Mouse (Mus musculus): Measurements from ENCODE around the gene Gabarapl1.

Gene Gabarapl1

GRCm38 (mm10) chr6:129534627-129535190 lies 1.7 kb downstream of the Gabarapl1 start:
- DNase-seq (ENCODE audit: low read depth, low spot score): no peak

DNA sequence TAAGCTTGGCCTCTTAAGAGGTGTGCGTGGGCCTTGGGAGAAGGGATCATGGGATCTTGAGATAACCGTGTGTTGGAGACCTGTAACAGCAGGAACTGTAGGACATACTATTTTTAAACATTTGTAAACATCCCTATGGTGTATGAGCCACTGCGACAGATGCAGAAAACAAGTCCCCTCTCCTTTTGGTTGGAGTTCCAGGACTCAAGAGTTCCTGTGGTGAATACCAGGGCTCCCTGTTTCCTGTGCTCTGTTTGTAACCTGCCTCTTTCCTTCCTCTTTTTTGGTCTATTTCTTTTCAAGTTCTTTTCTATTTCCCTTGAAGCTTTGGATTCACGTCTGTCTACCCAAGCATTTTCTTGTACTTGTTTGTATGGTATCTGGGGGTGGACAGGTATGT lies 2.8 kb downstream of the Gabarapl1 start:
- no peak for DNase-seq (ENCODE audit: low read depth, low spot score)

DNA sequence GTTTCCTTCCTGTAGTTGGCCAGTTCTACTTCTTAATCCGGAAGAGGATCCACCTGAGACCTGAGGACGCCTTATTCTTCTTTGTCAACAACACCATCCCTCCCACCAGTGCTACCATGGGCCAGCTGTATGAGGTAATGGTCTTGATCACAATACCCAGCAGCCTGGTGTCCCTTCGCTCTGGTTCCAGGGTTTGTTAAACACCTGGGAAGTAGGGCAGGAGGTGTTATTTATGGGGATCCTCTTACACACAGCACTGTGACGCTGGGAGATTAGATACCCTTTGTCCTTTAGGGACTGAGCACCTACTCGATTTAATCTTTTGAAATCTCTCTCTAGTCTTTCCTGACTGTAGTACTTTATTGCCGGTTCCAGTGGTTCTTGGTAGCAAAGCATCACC lies 5.6 kb downstream of the Gabarapl1 start:
- no peak for DNase-seq (ENCODE audit: low read depth, low spot score)

DNA sequence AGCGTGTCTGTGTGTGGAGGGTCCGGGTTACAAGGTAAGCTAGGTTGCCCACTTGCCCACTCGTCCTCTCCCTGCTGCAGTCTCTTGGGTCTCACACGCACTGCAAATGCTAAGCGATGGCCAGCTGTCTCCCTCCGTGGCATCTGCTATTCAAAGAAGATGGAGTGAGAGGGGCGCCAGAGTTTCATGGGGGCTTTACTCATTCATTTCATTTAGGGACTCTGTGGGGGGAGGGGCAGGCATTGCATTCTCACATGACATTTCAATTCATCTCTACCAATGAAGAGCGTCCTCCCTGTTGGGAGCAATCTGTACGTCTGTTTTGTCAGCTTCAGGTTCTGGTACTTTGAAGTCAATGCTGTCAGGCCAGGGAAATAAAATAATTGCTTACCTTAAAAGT lies 9.0 kb downstream of the Gabarapl1 start:
- no peak for DNase-seq (ENCODE audit: low read depth, low spot score)

- no peak for DNase-seq (ENCODE audit: low read depth, low spot score)
Observed at GRCm38 (mm10) chr6:129542540-129542939, 9.6 kb downstream of the Gabarapl1 start.

- DNase-seq (ENCODE audit: low read depth, low spot score): peak; percentile 71
Observed at GRCm38 (mm10) chr6:129543709-129544606, 11.0 kb downstream of the Gabarapl1 start.

- no peak for DNase-seq (ENCODE audit: low read depth, low spot score)
Observed at GRCm38 (mm10) chr6:129547277-129547676, 14.3 kb downstream of the Gabarapl1 start.

DNA sequence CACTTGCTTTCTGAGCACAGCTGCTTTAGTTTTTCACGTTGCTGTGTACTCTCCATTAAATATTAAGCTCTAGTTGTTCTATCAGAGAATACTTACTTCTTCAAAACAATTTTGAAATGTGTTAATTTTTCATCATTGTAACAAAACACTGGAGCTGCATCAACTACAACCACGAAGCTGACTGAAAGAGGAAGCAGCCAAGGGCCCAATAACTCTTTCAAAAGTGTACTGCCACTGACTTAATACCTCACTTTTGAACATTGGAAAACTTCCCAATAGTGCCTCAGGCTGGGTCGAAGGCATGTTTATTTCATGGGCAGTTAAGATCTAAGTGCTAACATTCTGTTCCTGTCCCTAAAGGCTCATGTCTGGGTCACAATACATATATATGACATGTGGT lies 15.0 kb downstream of the Gabarapl1 start:
- no peak for DNase-seq (ENCODE audit: low read depth, low spot score)

GRCm38 (mm10) chr6:129557298-129558023 lies 24.5 kb downstream of the Gabarapl1 start:
- no peak for DNase-seq (ENCODE audit: low read depth, low spot score)

GRCm38 (mm10) chr6:129558946-129559640 lies 26.1 kb downstream of the Gabarapl1 start:
- peak; percentile 77 for DNase-seq (ENCODE audit: low read depth, low spot score)

DNA sequence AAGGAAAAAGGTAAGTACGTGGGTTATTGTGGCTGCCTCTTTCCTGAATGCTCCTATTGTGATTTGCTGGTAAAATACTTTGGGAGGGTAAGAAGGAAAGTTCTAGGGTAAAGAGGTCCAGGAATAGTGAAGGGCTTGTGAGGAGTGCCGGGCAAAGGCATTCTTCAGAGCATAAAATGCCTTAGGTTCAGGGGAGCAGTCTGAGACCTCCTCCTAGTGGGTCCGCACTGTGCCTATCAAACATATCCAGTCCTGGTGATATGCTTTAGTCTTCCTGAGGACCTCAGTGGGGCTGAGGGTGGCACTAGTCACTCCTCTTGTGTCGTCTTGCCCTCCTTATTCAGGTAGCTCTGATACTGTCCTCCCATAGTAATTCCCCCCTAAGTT lies 26.7 kb downstream of the Gabarapl1 start:
- DNase-seq (ENCODE audit: low read depth, low spot score): no peak

- DNase-seq (ENCODE audit: low read depth, low spot score): no peak
Observed at GRCm38 (mm10) chr6:129565257-129565656, 32.3 kb downstream of the Gabarapl1 start.

DNA sequence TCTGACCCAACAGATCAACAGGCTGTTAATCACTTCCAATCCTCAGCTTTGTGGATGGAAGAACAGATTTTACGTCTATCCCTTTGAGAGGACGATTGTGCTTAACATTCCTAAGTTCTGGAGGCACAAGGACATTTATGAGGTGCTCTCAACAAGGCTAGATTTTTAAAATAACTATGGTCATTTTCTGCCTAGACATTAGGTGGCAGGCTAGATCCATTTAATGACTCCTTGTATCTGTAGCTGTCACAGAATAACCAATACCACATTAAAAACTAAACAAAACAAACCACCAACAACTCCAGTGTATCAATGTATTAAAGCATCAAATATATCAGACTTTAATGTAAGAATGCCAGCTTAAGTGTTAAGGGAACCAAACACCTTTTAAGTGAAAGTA lies 42.4 kb downstream of the Gabarapl1 start:
- DNase-seq (ENCODE audit: low read depth, low spot score): peak; percentile 14

GRCm38 (mm10) chr6:129577605-129578004 lies 44.6 kb downstream of the Gabarapl1 start, which contains the start of gene Klre1:
Gene Klre1 (plus strand): TSS chr6:129577905.
- DNase-seq (ENCODE audit: low read depth, low spot score): no peak

DNA sequence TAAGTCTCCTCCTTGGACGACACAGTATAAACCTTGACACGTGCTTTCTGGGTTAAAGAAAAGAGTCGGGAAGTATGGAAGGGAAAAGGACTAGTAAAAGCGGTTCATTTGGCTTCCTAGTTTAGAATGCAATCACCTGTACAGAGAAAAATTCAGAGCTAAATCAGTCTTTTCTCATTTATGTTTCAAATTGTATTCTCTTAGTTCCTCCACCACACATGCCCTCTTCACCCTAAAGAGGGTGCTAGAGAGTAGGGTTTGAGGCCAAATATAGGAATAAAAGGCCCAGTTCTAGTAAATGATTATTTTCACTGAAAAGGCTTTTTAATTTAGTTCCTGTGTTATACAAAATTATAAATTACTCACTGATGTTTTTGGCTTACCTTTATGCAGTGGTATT lies 48.3 kb downstream of the Gabarapl1 start:
- DNase-seq (ENCODE audit: low read depth, low spot score): peak; percentile 8

GRCm38 (mm10) chr6:129581896-129582295 lies 48.9 kb downstream of the Gabarapl1 start:
- DNase-seq (ENCODE audit: low read depth, low spot score): no peak

DNA sequence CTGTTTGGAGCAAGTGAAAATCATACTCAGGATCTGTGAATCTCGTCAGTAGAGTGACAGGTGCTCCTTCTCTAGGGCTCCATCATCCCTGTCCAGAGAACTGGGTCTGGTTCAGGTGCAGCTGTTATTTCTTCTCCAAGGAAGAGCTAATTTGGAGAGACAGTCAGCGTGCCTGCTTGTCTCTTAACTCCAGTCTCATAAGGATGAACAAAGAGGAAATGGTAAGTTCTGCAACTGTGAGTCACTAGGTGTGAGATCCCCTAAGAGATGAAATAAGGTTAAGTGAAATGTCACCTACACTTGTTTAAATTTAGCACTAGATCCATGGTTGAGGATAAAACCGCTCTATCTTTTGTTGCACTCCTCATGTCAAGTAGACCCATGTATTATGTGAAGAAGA lies 50.1 kb downstream of the Gabarapl1 start:
- no peak for DNase-seq (ENCODE audit: low read depth, low spot score)

- no peak for DNase-seq (ENCODE audit: low read depth, low spot score)
Observed at GRCm38 (mm10) chr6:129591508-129591907, 58.5 kb downstream of the Gabarapl1 start, which contains the start of gene Klrd1. Gene Klrd1 (plus strand): TSS chr6:129591782.
